Mouse (Mus musculus) CH12.LX (cell line): ENCODE measurements around the gene Inpp5b. TPM values are rescaled to one million over a fixed set of nuclear protein-coding genes. Genes with fewer than 3 reads are reported as not detected.

ENCODE experiments used
- polyA plus RNA-seq: library from polyadenylated mRNA; unstranded; fragments of >175 nt; gene quantifications from 2 replicates; pipeline ENCODE4 v1.2.1, GENCODE M21; 2012; ENCODE audit warnings: low read depth; ENCODE audit not compliant: insufficient read length
- total RNA-seq, 2 experiments: library from RNA; depleted of rRNA; stranded (reverse); fragments of 300-350 nt in 1 of 2; fragments of >200 nt in 1 of 2; gene quantifications; 2 replicates each; pipeline ENCODE4 v1.2.3; 2012 to 2014

The Inpp5b gene
- total and polyA plus RNA-seq, 3 experiments, result 25.6 to 34.0 (median 26.2) TPM

Other genes with a start within 250 kb of the Inpp5b start
- gene 3100002H09Rik, start 131.0 kb upstream of the Inpp5b start, total RNA-seq (2012; rRNA removed), result not detected in 2 replicates
- not detected in 2 replicates for gene 3100002H09Rik, start 131.0 kb upstream of the Inpp5b start, total RNA-seq (2014; rRNA removed)
- gene 3100002H09Rik, start 131.0 kb upstream of the Inpp5b start, polyA plus RNA-seq, result not detected in 2 replicates
- not detected in 2 replicates for gene Pou3f1, start 85.0 kb upstream of the Inpp5b start, total RNA-seq (2012; rRNA removed)
- not detected in 2 replicates for gene Pou3f1, start 85.0 kb upstream of the Inpp5b start, total RNA-seq (2014; rRNA removed)
- not detected in 2 replicates for gene Pou3f1, start 85.0 kb upstream of the Inpp5b start, polyA plus RNA-seq
- gene Utp11, start 48.2 kb upstream of the Inpp5b start, total RNA-seq (2012; rRNA removed), result 52.7 and 63.2 TPM in 2 replicates
- 78.1 and 84.4 TPM in 2 replicates for gene Utp11, start 48.2 kb upstream of the Inpp5b start, total RNA-seq (2014; rRNA removed)
- 102 and 107 TPM in 2 replicates for gene Utp11, start 48.2 kb upstream of the Inpp5b start, polyA plus RNA-seq
- 10.4 and 10.8 TPM in 2 replicates for gene Fhl3, start 41.1 kb upstream of the Inpp5b start, total RNA-seq (2012; rRNA removed)
- 3.6 and 4.1 TPM in 2 replicates for gene Fhl3, start 41.1 kb upstream of the Inpp5b start, total RNA-seq (2014; rRNA removed)
- 14.8 and 20.8 TPM in 2 replicates for gene Fhl3, start 41.1 kb upstream of the Inpp5b start, polyA plus RNA-seq
- 100 and 129 TPM in 2 replicates for gene Sf3a3, start 27.1 kb upstream of the Inpp5b start, total RNA-seq (2012; rRNA removed)
- 122 and 146 TPM in 2 replicates for gene Sf3a3, start 27.1 kb upstream of the Inpp5b start, total RNA-seq (2014; rRNA removed)
- 134 and 156 TPM in 2 replicates for gene Sf3a3, start 27.1 kb upstream of the Inpp5b start, polyA plus RNA-seq
- 9.8 and 12.6 TPM in 2 replicates for gene Mtf1, start 60.3 kb downstream of the Inpp5b start, total RNA-seq (2012; rRNA removed)
- gene Mtf1, start 60.3 kb downstream of the Inpp5b start, total RNA-seq (2014; rRNA removed), result 6.8 and 9.5 TPM in 2 replicates
- gene Mtf1, start 60.3 kb downstream of the Inpp5b start, polyA plus RNA-seq, result 17.7 and 19.8 TPM in 2 replicates
- 87.6 and 96.8 TPM in 2 replicates for gene Yrdc, start 108.8 kb downstream of the Inpp5b start, total RNA-seq (2012; rRNA removed)
- 160 and 171 TPM in 2 replicates for gene Yrdc, start 108.8 kb downstream of the Inpp5b start, total RNA-seq (2014; rRNA removed)
- 86.7 and 86.8 TPM in 2 replicates for gene Yrdc, start 108.8 kb downstream of the Inpp5b start, polyA plus RNA-seq
- gene 1110065P20Rik, start 109.3 kb downstream of the Inpp5b start, total RNA-seq (2012; rRNA removed), result 29.0 and 32.0 TPM in 2 replicates
- gene 1110065P20Rik, start 109.3 kb downstream of the Inpp5b start, total RNA-seq (2014; rRNA removed), result 22.6 and 28.5 TPM in 2 replicates
- gene 1110065P20Rik, start 109.3 kb downstream of the Inpp5b start, polyA plus RNA-seq, result 16.7 and 20.4 TPM in 2 replicates
- 0.08 and 0.13 TPM in 2 replicates for gene Maneal, start 120.3 kb downstream of the Inpp5b start, total RNA-seq (2012; rRNA removed)
- gene Maneal, start 120.3 kb downstream of the Inpp5b start, total RNA-seq (2014; rRNA removed), result not detected in 2 replicates
- not detected in 2 replicates for gene Maneal, start 120.3 kb downstream of the Inpp5b start, polyA plus RNA-seq
- gene Epha10, start 139.0 kb downstream of the Inpp5b start, total RNA-seq (2012; rRNA removed), result not detected in 2 replicates
- not detected in 2 replicates for gene Epha10, start 139.0 kb downstream of the Inpp5b start, total RNA-seq (2014; rRNA removed)
- not detected in 2 replicates for gene Epha10, start 139.0 kb downstream of the Inpp5b start, polyA plus RNA-seq
- gene 9930104L06Rik, start 195.2 kb downstream of the Inpp5b start, total RNA-seq (2012; rRNA removed), result 12.3 and 14.5 TPM in 2 replicates
- 10.7 and 14.8 TPM in 2 replicates for gene 9930104L06Rik, start 195.2 kb downstream of the Inpp5b start, total RNA-seq (2014; rRNA removed)
- gene 9930104L06Rik, start 195.2 kb downstream of the Inpp5b start, polyA plus RNA-seq, result 15.3 and 15.9 TPM in 2 replicates
- gene Cdca8, start 197.5 kb downstream of the Inpp5b start, total RNA-seq (2012; rRNA removed), result 101 and 111 TPM in 2 replicates
- gene Cdca8, start 197.5 kb downstream of the Inpp5b start, total RNA-seq (2014; rRNA removed), result 55.2 and 58.8 TPM in 2 replicates
- 174 and 188 TPM in 2 replicates for gene Cdca8, start 197.5 kb downstream of the Inpp5b start, polyA plus RNA-seq
- gene Rspo1, start 244.6 kb downstream of the Inpp5b start, total RNA-seq (2012; rRNA removed), result 0.25 and 0.29 TPM in 2 replicates
- gene Rspo1, start 244.6 kb downstream of the Inpp5b start, total RNA-seq (2014; rRNA removed), result 0.31 and 0.36 TPM in 2 replicates
- 0.50 and 0.87 TPM in 2 replicates for gene Rspo1, start 244.6 kb downstream of the Inpp5b start, polyA plus RNA-seq